8 mouse cellular contexts compared by ENCODE assay signal in the genomic region with DNA sequence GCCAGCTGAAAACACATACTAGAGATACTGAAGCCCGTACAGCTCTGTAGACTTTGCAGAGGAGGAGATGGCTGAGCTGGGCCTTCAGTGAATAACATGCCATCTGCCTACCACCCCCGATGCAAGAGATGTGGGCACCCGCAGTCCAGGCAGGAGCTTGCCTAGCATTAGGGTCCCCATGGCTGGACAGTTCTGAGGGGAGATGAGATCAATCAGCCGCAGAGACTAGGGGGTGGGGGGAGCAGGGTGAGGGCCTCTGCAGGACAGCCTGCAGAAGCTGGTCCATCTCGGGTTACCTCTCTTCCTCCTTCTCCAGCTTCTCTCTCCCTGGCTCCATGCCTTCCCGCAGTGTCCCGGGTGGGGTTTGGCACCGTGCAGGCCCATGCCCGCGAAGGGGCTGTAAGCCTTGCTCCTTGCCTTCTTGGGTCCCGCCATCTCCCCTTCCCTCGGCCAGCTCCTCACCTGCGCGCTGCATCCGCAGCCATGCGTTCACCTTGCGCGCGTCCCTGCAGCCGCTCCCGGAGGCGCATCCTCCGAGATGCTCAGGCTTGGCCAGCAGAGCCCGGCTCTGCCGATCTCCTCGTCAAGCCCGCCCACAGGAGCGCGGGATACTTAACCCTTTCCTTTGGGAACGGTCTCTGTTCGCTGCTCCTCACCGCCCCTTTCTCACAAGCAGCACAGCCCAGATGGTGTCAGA. TPM values are rescaled to one million over a fixed set of nuclear protein-coding genes. Genes with fewer than 3 reads are reported as not detected.
DNase-seq lines count a peak whose midpoint lies in the region; ATAC-seq and TF ChIP-seq lines count a peak whose summit lies in the region.

A gene (minus strand): TSS at position 544 of the 697 bp plus-strand sequence.

- H3K27ac ChIP-seq in heart, postnatal 0 days (ENCODE audit: low read depth): no peak within 1 kb of the TSS

- intact Hi-C loops in left cerebral cortex, postnatal 4 days (cut with DNase I): no loop called here

- peaks cover 19% of the 10 kb centered on the region for H3K27me3 ChIP-seq in heart, postnatal 0 days (ENCODE audit: control insufficient read depth, insufficient read depth, low read length)

- TF ChIP-seq EP300 in heart, postnatal 0 days (IDR thresholded peaks at IDR 0.05; ENCODE audit: low read depth): no peak

- no peak for ATAC-seq in heart, postnatal 0 days (ENCODE audit: insufficient read depth, low read depth)
- ATAC-seq in granulocyte monocyte progenitor cell, adult 5-6 weeks (replicated peaks; ENCODE audit: poor library complexity, severe bottlenecking): peak; percentile 40

- DNase-seq in heart, postnatal 0 days (ENCODE audit: low spot score): no peak
- DNase-seq in heart, adult 8-10 months (ENCODE audit: low spot score): no peak
- DNase-seq in cerebellum, postnatal 14 days: peak; percentile 85 to 86
- peak; percentile 72 for DNase-seq in left cerebral cortex, postnatal 4 days
- peak; percentile 82 to 89 for DNase-seq in right cerebral cortex, postnatal 10 days (ENCODE audit: low spot score in 2 of 2)
- no peak for DNase-seq in natural killer cell, adult 2 months (ENCODE audit: low spot score in 2 of 2)
- DNase-seq in gastrocnemius, postnatal 10 days: no peak

- WGBS in heart, postnatal 0 days: 4% methylated on average over 31 of the region's 32 CpGs

- TF ChIP-seq CTCF in heart, postnatal 0 days (IDR thresholded peaks at IDR 0.05; ENCODE audit: low read depth): no peak

- no peak within 1 kb of the TSS for H3K9ac ChIP-seq in heart, postnatal 0 days (replicated peaks; ENCODE audit: low read depth, low read length)

- no peaks in the 10 kb centered on the region for H3K36me3 ChIP-seq in heart, postnatal 0 days (replicated peaks; ENCODE audit: control insufficient read depth, insufficient read depth, low read length)

- H3K4me2 ChIP-seq in heart, postnatal 0 days (ENCODE audit: low read depth, low read length): 0 out of 2 replicates have a peak within 1 kb of the TSS, but pooled peaks have one; percentile 12

- 0 out of 2 replicates have a peak, but pooled peaks cover 10% of the 10 kb centered on the region for H3K9me3 ChIP-seq in heart, postnatal 0 days (replicated peaks; ENCODE audit: control insufficient read depth, low read length)

- no peaks in the 10 kb centered on the region for H3K4me1 ChIP-seq in heart, postnatal 0 days (ENCODE audit: control insufficient read depth, insufficient read depth)

- no peak within 1 kb of the TSS; the same call in 1 of the 2 replicates for H3K4me3 ChIP-seq in heart, postnatal 0 days (ENCODE audit: low read depth, low read length)

RNA-seq across cellular contexts. Expression of the gene that starts here (rescaled TPM):
- total RNA-seq in heart, postnatal 0 days (2014; rRNA removed; ENCODE audit: low replicate concordance): not detected in 2 replicates
- polyA plus RNA-seq in heart, postnatal 0 days (2015; fragmentation: Nextera tagmentation; extraction: Ambion mirVana): 0.07 and 0.20 TPM in 2 replicates
- not detected for total RNA-seq in heart, adult 8-10 months (2022)
- not detected in 2 replicates for total RNA-seq in granulocyte monocyte progenitor cell, adult 5-6 weeks (2014; fragmentation: Nextera tagmentation)
- not detected in 2 replicates for total RNA-seq in granulocyte monocyte progenitor cell, adult 5-6 weeks (2017)
- 10 to 100 TPM; 15.5 to 19.7 TPM for total RNA-seq in left cerebral cortex, postnatal 4 days (2021)
- under 1 TPM; 0.20 to 0.23 TPM for total RNA-seq in gastrocnemius, postnatal 10 days (2021)

Comparison
In these comparisons a context has a peak if more than half of its experiments do, and no peak if none do; other contexts are left out.
1. RNA of the gene that starts here (total RNA-seq): 15.5 to 19.7 TPM in left cerebral cortex, postnatal 4 days; 0.20 to 0.23 TPM in gastrocnemius, postnatal 10 days, not detected in heart, adult 8-10 months, not detected in heart, postnatal 0 days and not detected in granulocyte monocyte progenitor cell, adult 5-6 weeks; every median in the first group is over 10 times any median in the second.
2. Peak in ATAC-seq in granulocyte monocyte progenitor cell, adult 5-6 weeks; RNA of the gene not detected or under 1 TPM.
3. DNase-seq: peak in cerebellum, postnatal 14 days (2 of 2), left cerebral cortex, postnatal 4 days (single experiment) and right cerebral cortex, postnatal 10 days (2 of 2); none in heart, postnatal 0 days (single experiment), heart, adult 8-10 months (single experiment), natural killer cell, adult 2 months (0 of 2) and gastrocnemius, postnatal 10 days (single experiment).